Mouse (Mus musculus) olfactory bulb, adult 2 months (tissue): ENCODE measurements around the gene Gsg1l. TPM values are rescaled to one million over a fixed set of nuclear protein-coding genes. Genes with fewer than 3 reads are reported as not detected.

Experiments
- H3K27ac ChIP-seq: fragments of 200-500 bp; 2 replicates; pipeline ENCODE4 v1.5.1; 2012; ENCODE audit warnings: low read depth, low read length; ENCODE audit not compliant: insufficient read depth
- H3K4me1 ChIP-seq: fragments of 200-500 bp; 2 replicates; pipeline ENCODE4 v1.6.1; 2012; ENCODE audit warnings: low read length; ENCODE audit not compliant: control insufficient read depth, insufficient read depth
- H3K4me3 ChIP-seq: fragments of 200-500 bp; 2 replicates; pipeline ENCODE4 v1.5.1; 2012; ENCODE audit warnings: mild to moderate bottlenecking, low read depth, low read length, moderate library complexity; ENCODE audit not compliant: insufficient read depth
- CTCF ChIP-seq: fragments of 200-500 bp; IDR thresholded peaks from 2 replicates; pipeline ENCODE4 v1.5.1; 2012; ENCODE audit warnings: low read depth, mild to moderate bottlenecking, low read length, moderate library complexity; ENCODE audit not compliant: insufficient read depth
- POLR2A ChIP-seq: fragments of 200-500 bp; IDR thresholded peaks from 2 replicates; pipeline ENCODE4 v1.6.1; 2012; ENCODE audit warnings: mild to moderate bottlenecking, low read depth, low read length, moderate library complexity; ENCODE audit not compliant: insufficient read depth
- WGBS: fragments of 180-500 bp; shearing (Covaris S2); methylation state at CpG from one replicate; pipeline ENCODE4 v1.1.7; 2018; 5-methylcytosine and 5-hydroxymethylcytosine counted together
- polyA plus RNA-seq: library from polyadenylated mRNA; stranded (reverse); fragments of >200 nt; gene quantifications from 2 replicates; pipeline ENCODE4 v1.2.4, GENCODE M21; 2012; ENCODE audit warnings: low replicate concordance; ENCODE audit not compliant: missing spikeins, insufficient read depth, insufficient read length

The Gsg1l gene
- polyA plus RNA-seq, 1 experiment: not detected

DNA sequence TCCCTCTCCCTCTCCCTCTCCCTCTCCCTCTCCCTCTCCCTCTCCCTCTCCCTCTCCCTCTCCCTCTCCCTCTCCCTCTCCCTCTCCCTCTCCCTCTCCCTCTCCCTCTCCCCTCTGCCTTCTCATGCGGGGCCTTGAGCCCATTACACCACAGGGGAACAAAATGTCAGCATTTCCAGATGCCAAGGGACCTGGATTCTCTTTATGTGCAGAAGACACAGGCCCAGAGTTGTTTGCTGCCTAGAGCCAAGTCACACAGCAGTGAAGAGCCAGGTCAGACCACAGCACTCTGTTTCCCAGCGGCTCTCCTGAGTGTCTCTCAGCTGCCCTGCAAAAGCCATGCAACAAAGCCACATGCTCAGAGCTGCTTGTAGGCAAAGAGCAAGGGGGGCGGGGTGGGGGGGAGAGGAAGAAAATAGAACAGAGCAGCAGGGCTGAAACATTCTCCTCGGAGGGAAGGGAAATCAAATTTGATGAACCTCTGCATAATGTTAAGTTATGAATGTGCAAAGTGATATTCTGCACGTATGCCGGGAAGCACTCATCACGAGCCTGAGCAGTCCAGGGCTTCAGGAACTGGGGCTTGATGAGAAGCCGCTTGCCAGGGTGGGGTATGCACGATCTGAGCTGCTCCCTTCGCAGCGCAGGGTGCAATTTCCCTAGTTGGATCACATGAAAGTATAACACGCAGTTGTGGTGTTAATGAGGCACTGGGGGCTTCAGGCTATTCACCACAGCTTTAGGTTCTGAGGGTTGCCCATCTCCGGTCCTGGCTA is 181.6 kb downstream of the Gsg1l start:
- TF ChIP-seq POLR2A (no peak), CTCF (no peak)
- Histone ChIP-seq H3K27ac (no peak overlapping the region), H3K4me1 (peaks cover 22% of the 10 kb centered on the region), H3K4me3 (no peak overlapping the region)
- WGBS: 43% methylated on average over 13 of the region's 13 CpGs

DNA sequence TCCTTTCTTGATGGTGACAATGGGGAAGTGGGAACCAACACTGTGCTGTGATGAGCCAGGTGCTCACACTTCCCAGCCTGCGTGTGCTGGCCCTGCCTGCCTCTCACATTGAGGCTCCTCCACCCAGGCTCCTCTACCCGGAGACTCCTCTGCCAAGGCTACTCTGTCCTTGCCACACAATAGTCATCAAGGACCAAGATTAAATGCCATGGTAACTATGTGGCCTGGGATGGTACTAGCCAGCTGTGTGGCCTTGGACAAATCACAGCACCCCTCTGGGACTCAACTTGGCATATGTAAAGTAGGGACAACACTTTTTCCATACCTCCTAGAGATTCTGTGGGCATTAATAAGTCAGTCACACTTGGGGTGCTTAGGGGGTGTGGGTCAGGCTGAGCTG is 182.3 kb downstream of the Gsg1l start:
- Histone ChIP-seq H3K4me1 (peaks cover 22% of the 10 kb centered on the region), H3K27ac (no peak overlapping the region), H3K4me3 (no peak overlapping the region)
- 72% methylated on average over 2 of the region's 2 CpGs for WGBS
- TF ChIP-seq CTCF (no peak), POLR2A (no peak)

DNA sequence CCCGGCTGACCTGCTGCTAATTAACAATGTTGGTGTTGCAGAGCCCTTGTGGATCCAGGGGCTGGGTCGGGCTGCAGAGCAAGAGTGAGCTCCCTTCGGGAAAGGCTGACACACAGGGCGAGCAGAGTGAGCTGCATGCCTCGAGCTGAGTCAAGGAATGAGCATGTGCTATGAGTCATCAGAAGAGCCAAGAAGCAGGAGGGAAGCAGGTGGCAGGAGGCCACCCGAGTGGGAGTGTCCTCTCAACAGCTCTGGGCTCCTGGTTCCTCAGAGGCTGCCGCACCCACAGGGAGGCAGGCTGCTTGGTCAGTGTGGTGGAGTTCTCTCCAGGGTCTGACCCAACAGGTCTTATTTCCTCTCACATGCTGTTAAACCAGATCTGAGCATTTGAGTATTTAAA is 183.2 kb downstream of the Gsg1l start:
- TF ChIP-seq POLR2A (no peak), CTCF (no peak)
- 25% methylated on average over 7 of the region's 7 CpGs for WGBS
- H3K27ac ChIP-seq: no peak overlapping the region
- no peak overlapping the region for H3K4me3 ChIP-seq
- peaks cover 22% of the 10 kb centered on the region for H3K4me1 ChIP-seq

DNA sequence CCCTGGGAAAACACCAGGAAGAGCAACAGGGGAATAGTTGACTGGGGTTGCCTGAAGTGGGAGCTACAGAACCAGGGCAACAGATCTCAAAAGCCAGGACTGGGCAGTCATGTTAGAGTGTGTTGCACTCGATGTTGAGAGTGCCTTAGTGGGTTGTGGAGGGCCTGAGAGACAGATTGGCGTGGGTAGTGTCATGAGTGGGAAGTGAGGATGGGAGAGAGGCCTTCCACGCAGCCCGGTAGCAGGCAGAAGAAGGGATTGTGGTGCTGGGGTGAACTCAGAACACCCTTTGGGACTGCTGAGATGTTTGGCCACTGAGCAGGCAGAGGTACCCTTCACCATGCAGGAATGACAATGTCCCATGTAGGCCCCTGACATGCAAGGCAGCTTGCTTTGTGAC is 185.2 kb downstream of the Gsg1l start:
- WGBS: 86% methylated on average over 4 of the region's 4 CpGs
- no peak for TF ChIP-seq POLR2A
- TF ChIP-seq CTCF: no peak
- Histone ChIP-seq H3K27ac (no peak overlapping the region), H3K4me3 (no peak overlapping the region), H3K4me1 (peaks cover 22% of the 10 kb centered on the region)

DNA sequence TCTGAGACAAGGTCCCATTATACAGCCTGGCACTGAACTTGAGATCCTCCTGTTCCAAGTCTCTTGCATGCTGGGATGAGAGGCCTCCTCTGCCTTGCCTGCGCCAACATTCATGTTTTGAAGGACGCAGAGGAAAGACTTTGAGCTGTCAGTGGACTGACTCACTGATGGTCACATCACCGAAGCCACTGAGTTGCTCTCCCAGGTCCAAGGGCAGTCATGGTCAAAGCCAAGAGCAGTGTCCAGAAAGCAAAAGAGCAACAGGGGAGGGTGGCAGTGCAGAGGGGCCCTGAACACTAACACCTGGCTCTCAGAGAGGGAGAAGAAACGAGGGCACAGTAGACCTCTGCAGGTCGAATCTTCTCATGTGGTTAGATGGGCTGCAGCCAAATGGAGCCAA is 188.6 kb downstream of the Gsg1l start:
- Histone ChIP-seq H3K27ac (no peak overlapping the region), H3K4me3 (no peak overlapping the region), H3K4me1 (peaks cover 3% of the 10 kb centered on the region)
- TF ChIP-seq CTCF (no peak), POLR2A (no peak)
- WGBS: 96% methylated on average over 5 of the region's 5 CpGs

DNA sequence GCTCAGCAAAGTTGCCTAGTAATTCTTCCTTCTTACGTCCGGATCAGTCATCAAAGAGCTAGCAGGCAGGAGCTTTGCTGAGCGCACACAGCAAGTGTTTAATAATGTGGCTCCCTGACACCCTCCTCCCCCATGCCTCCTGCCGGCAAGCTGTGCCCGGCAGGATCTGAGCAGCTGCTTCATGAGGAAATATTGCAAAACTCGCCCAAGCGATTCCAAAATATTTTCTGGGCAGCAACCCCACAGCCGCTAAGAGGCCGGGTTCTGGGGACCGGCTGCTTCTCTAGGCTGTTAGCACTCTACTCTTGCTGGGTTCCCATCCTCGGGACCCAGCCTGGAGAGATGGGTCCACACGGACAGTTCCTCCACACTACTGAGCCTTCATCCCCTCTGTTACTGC is 193.8 kb downstream of the Gsg1l start:
- H3K4me3 ChIP-seq: no peak overlapping the region
- TF ChIP-seq CTCF (no peak), POLR2A (no peak)
- no peak overlapping the region for H3K27ac ChIP-seq
- 24% methylated on average over 12 of the region's 12 CpGs for WGBS
- peaks cover 21% of the 10 kb centered on the region for H3K4me1 ChIP-seq

DNA sequence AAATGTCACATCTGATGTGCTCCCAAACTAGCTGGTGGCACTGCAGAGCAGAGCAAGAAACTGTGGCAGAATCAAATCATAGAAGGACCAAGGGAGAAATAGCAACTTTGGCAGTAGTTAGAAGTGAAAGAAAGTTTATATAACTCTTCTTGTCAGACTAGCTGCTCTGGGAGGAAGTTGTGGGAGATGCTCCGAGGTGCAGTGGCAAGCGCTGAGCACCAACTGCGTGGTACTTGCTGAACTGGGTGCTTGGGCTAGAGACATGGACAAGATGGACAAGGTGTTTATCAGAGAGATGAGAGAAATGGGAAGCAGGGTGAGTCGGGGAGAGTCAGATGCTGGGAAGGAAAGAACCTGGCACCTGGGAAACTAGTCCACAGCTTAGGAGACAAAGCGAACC is 194.4 kb downstream of the Gsg1l start:
- Histone ChIP-seq H3K4me1 (peaks cover 21% of the 10 kb centered on the region), H3K4me3 (no peak overlapping the region), H3K27ac (no peak overlapping the region)
- TF ChIP-seq POLR2A (no peak), CTCF (no peak)
- WGBS: 77% methylated on average over 5 of the region's 5 CpGs

DNA sequence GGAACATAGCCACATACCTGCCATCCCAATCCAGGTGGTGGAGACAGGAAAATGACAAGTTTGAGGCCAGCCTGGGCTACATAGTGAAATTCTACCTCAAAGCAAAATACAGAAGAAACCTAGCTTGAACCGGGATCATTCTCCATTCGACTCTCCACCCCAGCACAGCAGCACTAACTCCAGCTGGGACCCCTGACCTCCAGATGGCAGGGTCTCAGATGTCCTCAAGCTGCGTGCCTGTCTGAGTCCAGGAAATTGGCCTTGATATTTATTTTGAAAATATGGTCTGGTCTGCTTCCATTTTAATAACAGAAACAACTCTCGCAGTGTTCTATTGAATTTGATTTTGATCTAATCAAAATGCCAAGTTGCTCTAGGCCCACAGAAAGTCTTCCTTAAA is 195.1 kb downstream of the Gsg1l start:
- no peak for TF ChIP-seq CTCF
- TF ChIP-seq POLR2A: no peak
- Histone ChIP-seq H3K27ac (no peak overlapping the region), H3K4me1 (peaks cover 21% of the 10 kb centered on the region), H3K4me3 (no peak overlapping the region)
- 83% methylated on average over 4 of the region's 4 CpGs for WGBS

DNA sequence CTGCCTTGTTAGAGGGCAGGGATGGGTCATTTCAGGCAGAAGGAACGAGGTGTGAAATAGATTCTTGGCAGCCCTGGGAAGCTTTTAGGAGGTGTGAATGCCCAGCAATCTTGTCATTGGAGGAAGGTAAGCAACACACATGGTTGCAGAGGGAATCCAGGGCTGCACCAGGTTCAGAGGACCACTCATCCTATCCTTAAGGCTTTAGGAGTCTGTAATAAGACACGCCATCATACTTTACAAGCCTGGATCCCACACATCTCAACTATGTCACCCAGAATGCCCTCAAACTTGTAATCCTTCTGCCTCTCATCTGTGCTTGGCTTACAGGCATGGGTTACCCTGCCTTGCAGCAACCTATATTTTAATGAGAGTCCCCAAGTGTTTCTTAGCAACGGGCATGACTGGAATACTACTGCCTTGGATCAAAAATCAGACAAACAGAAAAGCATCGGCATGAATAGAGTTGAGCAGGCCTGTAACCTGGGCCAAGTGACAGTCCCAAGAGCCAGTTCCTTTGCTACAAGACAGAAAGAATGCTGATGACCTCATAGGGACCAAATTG is 196.0 kb downstream of the Gsg1l start:
- H3K4me3 ChIP-seq: no peak overlapping the region
- H3K4me1 ChIP-seq: peaks cover 21% of the 10 kb centered on the region
- no peak for TF ChIP-seq CTCF
- no peak for TF ChIP-seq POLR2A
- 54% methylated on average over 4 of the region's 4 CpGs for WGBS
- H3K27ac ChIP-seq: no peak overlapping the region

DNA sequence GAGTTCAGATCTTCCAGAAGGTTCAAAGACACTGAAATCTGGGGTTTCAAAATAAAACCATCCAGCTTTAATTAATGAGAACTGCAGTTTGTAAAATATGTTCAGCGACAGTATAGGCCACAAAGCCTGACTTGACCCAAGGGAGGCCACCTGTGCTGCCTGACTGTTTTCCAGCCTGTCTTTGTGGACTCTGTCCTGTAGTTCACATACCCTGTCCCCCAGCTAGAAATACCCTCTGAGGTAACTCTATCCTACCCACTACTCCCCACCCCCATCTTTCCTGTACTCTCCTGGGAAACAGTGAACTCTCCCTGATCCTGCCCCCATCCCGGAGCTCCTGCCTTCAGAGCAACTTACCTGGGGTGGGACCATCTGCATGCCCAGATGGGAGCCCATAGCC is 199.0 kb downstream of the Gsg1l start:
- peaks cover 14% of the 10 kb centered on the region for H3K4me1 ChIP-seq
- 96% methylated on average over 2 of the region's 2 CpGs for WGBS
- no peak overlapping the region for H3K4me3 ChIP-seq
- TF ChIP-seq POLR2A: no peak
- no peak for TF ChIP-seq CTCF
- H3K27ac ChIP-seq: no peak overlapping the region
